Mouse (Mus musculus) CH12.LX (cell line): ENCODE results near the gene Bcat1.

ENCODE experiments used
- CHD1 ChIP-seq: IDR thresholded peaks from 2 replicates; pipeline ENCODE4 v1.6.1; 2012; ENCODE audit warnings: low read depth, low read length, improper control_type of control experiment, inconsistent platforms
- CHD2 ChIP-seq: IDR thresholded peaks from 2 replicates; pipeline ENCODE4 v1.6.1; 2011; ENCODE audit warnings: low read length, improper control_type of control experiment
- CTCF ChIP-seq, 2 experiments: IDR thresholded peaks in 1 of 2; conservative IDR thresholded peaks in 1 of 2; 2 replicates each; pipeline ENCODE4 v1.5.1; 2011 to 2012; ENCODE audit warnings: low read depth in 2 of 2, low read length in 2 of 2, improper control_type of control experiment in 1 of 2, inconsistent platforms in 1 of 2, mild to moderate bottlenecking in 1 of 2, moderate library complexity in 1 of 2
- E2F4 ChIP-seq: IDR thresholded peaks from 2 replicates; pipeline ENCODE4 v1.6.1; 2011; ENCODE audit warnings: low read depth, low read length, improper control_type of control experiment; ENCODE audit not compliant: insufficient replicate concordance
- HCFC1 ChIP-seq: IDR thresholded peaks from 2 replicates; pipeline ENCODE4 v1.6.1; 2012; ENCODE audit warnings: low read depth, mild to moderate bottlenecking, inconsistent platforms, low read length, improper control_type of control experiment
- JUND ChIP-seq: conservative IDR thresholded peaks from 2 replicates; pipeline ENCODE4 v1.6.1; 2011; ENCODE audit warnings: low read depth, low read length, improper control_type of control experiment
- MAZ ChIP-seq: IDR thresholded peaks from 2 replicates; pipeline ENCODE4 v1.6.1; 2012; ENCODE audit warnings: low read depth, mild to moderate bottlenecking, inconsistent platforms, low read length, improper control_type of control experiment, moderate library complexity
- MEF2A ChIP-seq: IDR thresholded peaks from 2 replicates; pipeline ENCODE4 v1.6.1; 2014; ENCODE audit warnings: low read depth, mild to moderate bottlenecking, inconsistent platforms, low read length, improper control_type of control experiment, borderline replicate concordance
- NRF1 ChIP-seq: IDR thresholded peaks from 2 replicates; pipeline ENCODE4 v1.6.1; 2014; ENCODE audit warnings: low read depth, mild to moderate bottlenecking, inconsistent platforms, low read length, improper control_type of control experiment, moderate library complexity
- POLR2A ChIP-seq: IDR thresholded peaks from 2 replicates; pipeline ENCODE4 v1.6.1; 2011; ENCODE audit warnings: low read depth, mild to moderate bottlenecking, improper control_type of control experiment, low read length
- SIN3A ChIP-seq: IDR thresholded peaks from 2 replicates; pipeline ENCODE4 v1.6.1; 2012; ENCODE audit warnings: low read length, improper control_type of control experiment, inconsistent platforms
- SMC3 ChIP-seq: IDR thresholded peaks from 2 replicates; pipeline ENCODE4 v1.6.1; 2011; ENCODE audit warnings: low read depth, low read length, improper control_type of control experiment

DNA sequence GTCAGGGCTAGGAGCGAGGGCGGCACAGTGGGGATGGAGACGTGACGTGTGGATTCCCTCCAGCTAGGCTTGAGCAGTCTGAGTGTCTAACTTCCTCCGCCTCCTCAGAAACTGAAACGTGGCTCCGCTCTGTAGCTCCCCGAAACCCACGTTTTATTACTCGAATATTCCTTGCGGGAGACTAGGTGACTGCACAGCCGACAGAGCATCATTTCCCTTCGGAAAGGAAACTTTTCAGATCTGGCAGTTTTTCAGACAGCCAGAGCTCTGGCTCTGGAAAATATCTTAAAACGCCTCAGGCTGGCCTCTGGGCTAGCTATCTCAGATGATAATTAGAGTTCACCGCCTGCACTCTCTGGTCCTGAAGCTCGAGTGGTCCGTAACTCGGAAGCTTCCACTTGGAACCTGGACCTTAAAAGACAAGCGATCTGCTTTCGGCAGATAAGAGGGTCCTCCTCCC is 866 bp downstream of the Bcat1 start:
- TF ChIP-seq E2F4 (no peak), HCFC1 (no peak), POLR2A (peak; percentile 71), SMC3 (no peak), CTCF (conservative IDR thresholded peaks at IDR 0.05 in 1 of 2, IDR thresholded peaks at IDR 0.05 in 1 of 2; ENCODE audit: low read depth in 2 of 2, low read length in 2 of 2) (no peak), NRF1 (0 out of 2 replicates have a peak, but pooled peaks have one; percentile 13), SIN3A (no peak), CHD2 (no peak), JUND (no peak), CHD1 (no peak), MEF2A (no peak), MAZ (no peak)
